Mouse (Mus musculus): ENCODE data around the gene Bbc3.
"Not testable (repeated sequence)": the region's sequence is repeated elsewhere in the genome, so short reads cannot be mapped to it uniquely, and the experiment has no call there.

The Bbc3 gene

GRCm38 (mm10) chr7:16308093-16308492, at the start of gene Bbc3:
Bbc3 (plus strand) TSS chr7:16308393.
- not testable (repeated sequence) for DNase-seq

GRCm38 (mm10) chr7:16259110-16259590, 49.0 kb upstream of the Bbc3 start, which contains the start of gene C5ar1:
C5ar1 (minus strand) TSS chr7:16259540.
- DNase-seq, result no peak

- DNase-seq, result no peak
These were observed 47.1 kb upstream of the Bbc3 start for GRCm38 (mm10) chr7:16261097-16261496.

GRCm38 (mm10) chr7:16263015-16263787, 45.0 kb upstream of the Bbc3 start:
- DNase-seq, result peak; percentile 71

- no peak for DNase-seq
These were observed 44.4 kb upstream of the Bbc3 start for GRCm38 (mm10) chr7:16263843-16264242.

- DNase-seq, result no peak
These were observed 42.3 kb upstream of the Bbc3 start for GRCm38 (mm10) chr7:16265856-16266255.

- not testable (repeated sequence) for DNase-seq
These were observed 41.6 kb upstream of the Bbc3 start for GRCm38 (mm10) chr7:16266593-16266992.

GRCm38 (mm10) chr7:16271139-16271538, 37.1 kb upstream of the Bbc3 start:
- DNase-seq, result no peak

GRCm38 (mm10) chr7:16272681-16273080, 35.5 kb upstream of the Bbc3 start:
- peak; percentile 76 for DNase-seq

- peak; percentile 88 for DNase-seq
These were observed 35.0 kb upstream of the Bbc3 start, which contains the start of gene Inafm1 for GRCm38 (mm10) chr7:16273081-16273765. Inafm1 (minus strand) TSS chr7:16273617.

- DNase-seq, result peak; percentile 75
These were observed 34.4 kb upstream of the Bbc3 start for GRCm38 (mm10) chr7:16273766-16274140.

- DNase-seq, result no peak
These were observed 33.0 kb upstream of the Bbc3 start for GRCm38 (mm10) chr7:16274922-16275890.

- DNase-seq, result no peak
These were observed 27.5 kb upstream of the Bbc3 start for GRCm38 (mm10) chr7:16280721-16281120.

- DNase-seq, result no peak
These were observed 25.9 kb upstream of the Bbc3 start for GRCm38 (mm10) chr7:16282334-16282733.

GRCm38 (mm10) chr7:16284001-16284400, 24.2 kb upstream of the Bbc3 start:
- DNase-seq, result no peak

- DNase-seq, result no peak
These were observed 23.3 kb upstream of the Bbc3 start for GRCm38 (mm10) chr7:16284904-16285303.

GRCm38 (mm10) chr7:16285450-16286025, 22.7 kb upstream of the Bbc3 start:
- DNase-seq, result peak; percentile 35

- peak; percentile 99 for DNase-seq
These were observed 21.9 kb upstream of the Bbc3 start, which contains the start of gene Ccdc9 for GRCm38 (mm10) chr7:16286026-16286961. Ccdc9 (minus strand) TSS chr7:16286795.

- DNase-seq, result no peak
These were observed 21.2 kb upstream of the Bbc3 start for GRCm38 (mm10) chr7:16287016-16287415.

- DNase-seq, result no peak
These were observed 20.4 kb upstream of the Bbc3 start for GRCm38 (mm10) chr7:16287791-16288190.

GRCm38 (mm10) chr7:16294346-16294745, 13.8 kb upstream of the Bbc3 start:
- no peak for DNase-seq

Measured in right cerebral cortex, adult 18-20 months (tissue).